Mouse (Mus musculus): ENCODE results near the gene Ranbp17.
A peak's percentile ranks its signal among the peaks of the same experiment; 100 is the strongest.

Ranbp17 gene

GRCm38 (mm10) chr11:33404651-33405050, 108.9 kb downstream of the Ranbp17 start:
- DNase-seq (ENCODE audit: low read depth): no peak

GRCm38 (mm10) chr11:33399346-33399745, 114.2 kb downstream of the Ranbp17 start:
- no peak for DNase-seq (ENCODE audit: low read depth)

GRCm38 (mm10) chr11:33398701-33399100, 114.8 kb downstream of the Ranbp17 start:
- peak; percentile 7 for DNase-seq (ENCODE audit: low read depth)

- no peak for DNase-seq (ENCODE audit: low read depth)
Observed at GRCm38 (mm10) chr11:33396275-33396674, 117.3 kb downstream of the Ranbp17 start.

GRCm38 (mm10) chr11:33394093-33394492, 119.5 kb downstream of the Ranbp17 start:
- DNase-seq (ENCODE audit: low read depth): no peak

GRCm38 (mm10) chr11:33388685-33389084, 124.9 kb downstream of the Ranbp17 start:
- DNase-seq (ENCODE audit: low read depth): no peak

GRCm38 (mm10) chr11:33361867-33362266, 151.7 kb downstream of the Ranbp17 start:
- DNase-seq (ENCODE audit: low read depth): no peak

GRCm38 (mm10) chr11:33349269-33349668, 164.3 kb downstream of the Ranbp17 start:
- no peak for DNase-seq (ENCODE audit: low read depth)

GRCm38 (mm10) chr11:33342061-33342460, 171.5 kb downstream of the Ranbp17 start:
- DNase-seq (ENCODE audit: low read depth): no peak

- DNase-seq (ENCODE audit: low read depth): peak; percentile 52
Observed at GRCm38 (mm10) chr11:33336552-33337121, 176.9 kb downstream of the Ranbp17 start.

- no peak for DNase-seq (ENCODE audit: low read depth)
Observed at GRCm38 (mm10) chr11:33335616-33336015, 177.9 kb downstream of the Ranbp17 start.

- DNase-seq (ENCODE audit: low read depth): no peak
Observed at GRCm38 (mm10) chr11:33332137-33332536, 181.4 kb downstream of the Ranbp17 start.

GRCm38 (mm10) chr11:33319006-33319611, 194.4 kb downstream of the Ranbp17 start:
- no peak for DNase-seq (ENCODE audit: low read depth)

GRCm38 (mm10) chr11:33309566-33309965, 204.0 kb downstream of the Ranbp17 start:
- DNase-seq (ENCODE audit: low read depth): no peak

GRCm38 (mm10) chr11:33300859-33301258, 212.7 kb downstream of the Ranbp17 start:
- DNase-seq (ENCODE audit: low read depth): no peak

GRCm38 (mm10) chr11:33299371-33299770, 214.2 kb downstream of the Ranbp17 start:
- no peak for DNase-seq (ENCODE audit: low read depth)

GRCm38 (mm10) chr11:33297121-33297520, 216.4 kb downstream of the Ranbp17 start:
- no peak for DNase-seq (ENCODE audit: low read depth)

- DNase-seq (ENCODE audit: low read depth): peak; percentile 24
Observed at GRCm38 (mm10) chr11:33295422-33295821, 218.1 kb downstream of the Ranbp17 start.

GRCm38 (mm10) chr11:33294063-33294462, 219.5 kb downstream of the Ranbp17 start:
- no peak for DNase-seq (ENCODE audit: low read depth)

- DNase-seq (ENCODE audit: low read depth): no peak
Observed at GRCm38 (mm10) chr11:33278571-33278970, 235.0 kb downstream of the Ranbp17 start.

GRCm38 (mm10) chr11:33276637-33277036, 236.9 kb downstream of the Ranbp17 start, which contains the start of gene Gm12117:
Gm12117 (minus strand) TSS chr11:33276737.
- no peak for DNase-seq (ENCODE audit: low read depth)

- no peak for DNase-seq (ENCODE audit: low read depth)
Observed at GRCm38 (mm10) chr11:33274816-33275215, 238.7 kb downstream of the Ranbp17 start.

- DNase-seq (ENCODE audit: low read depth): no peak
Observed at GRCm38 (mm10) chr11:33274294-33274693, 239.3 kb downstream of the Ranbp17 start.

- DNase-seq (ENCODE audit: low read depth): no peak
Observed at GRCm38 (mm10) chr11:33240295-33240694, 273.3 kb downstream of the Ranbp17 start.

Measured in fibroblast of lung, adult 2 months (primary cell).